Mouse (Mus musculus) testis, adult 2 months (tissue): ENCODE results near the gene Gm27029.

Experiments
- CTCF ChIP-seq: fragments of 200-500 bp; IDR thresholded peaks from 2 replicates; pipeline ENCODE4 v1.5.1; 2012; ENCODE audit warnings: low read depth, mild to moderate bottlenecking, inconsistent platforms, low read length, moderate library complexity; ENCODE audit not compliant: control insufficient read depth, insufficient read depth, insufficient replicate concordance
- POLR2A ChIP-seq: fragments of 200-500 bp; IDR thresholded peaks from 2 replicates; pipeline ENCODE4 v1.6.1; 2012; ENCODE audit warnings: low read depth, mild to moderate bottlenecking, inconsistent platforms, low read length, moderate library complexity; ENCODE audit not compliant: control insufficient read depth

GRCm38 (mm10) chr11:101431327-101431726, 6.7 kb upstream of the Gm27029 start:
- TF ChIP-seq CTCF (no peak), POLR2A (no peak)
